Mouse (Mus musculus) liver, embryonic 14.5 days (tissue): ENCODE measurements around the gene Isg20l2. TPM values are rescaled to one million over a fixed set of nuclear protein-coding genes. Genes with fewer than 3 reads are reported as not detected.
"Not testable (repeated sequence)": the region's sequence is repeated elsewhere in the genome, so short reads cannot be mapped to it uniquely, and the experiment has no call there.

Experiments used
- ATAC-seq: fragments of 200-750 bp; cut with Nextera tagmentation; 2 replicates; pipeline ENCODE4 v1.8.0; 2017; ENCODE audit warnings: moderate number of reproducible peaks, mild to moderate bottlenecking, moderate library complexity; ENCODE audit not compliant: insufficient read depth
- DNase-seq, 3 experiments: peaks; one replicate each; pipeline ENCODE4 v3.0.0-alpha.2; 2012 to 2013; ENCODE audit warnings: low read depth in 3 of 3, low spot score in 3 of 3
- H3K27ac ChIP-seq: fragments of 300-500 bp; sonication (generic); 2 replicates; pipeline ENCODE4 v1.5.1; 2014; ENCODE audit warnings: moderate library complexity, mild to moderate bottlenecking, control low read depth, inconsistent platforms
- H3K27me3 ChIP-seq: fragments of 300-500 bp; sonication (generic); 2 replicates; pipeline ENCODE4 v1.6.1; 2014; ENCODE audit warnings: mild to moderate bottlenecking, low read length, moderate library complexity; ENCODE audit not compliant: control insufficient read depth, insufficient read depth
- H3K36me3 ChIP-seq: fragments of 300-500 bp; sonication (generic); replicated peaks from 2 replicates; pipeline ENCODE4 v1.6.1; 2014; ENCODE audit warnings: low read depth; ENCODE audit not compliant: control insufficient read depth, insufficient read depth
- H3K4me1 ChIP-seq, 2 experiments: fragments of 200-500 bp in 1 of 2; fragments of 300-500 bp in 1 of 2; sonication (generic) in 1 of 2; replicated peaks; 2 replicates each; pipeline ENCODE4 v1.6.1; 2012 to 2014; ENCODE audit warnings: antibody characterized with exemption in 1 of 2, inconsistent platforms in 1 of 2, low read length in 1 of 2; ENCODE audit not compliant: control insufficient read depth in 2 of 2, insufficient read depth in 2 of 2
- H3K4me2 ChIP-seq: fragments of 300-500 bp; sonication (generic); 2 replicates; pipeline ENCODE4 v1.6.1; 2014; ENCODE audit warnings: low read depth, mild to moderate bottlenecking, control low read depth, moderate library complexity
- H3K4me3 ChIP-seq, 2 experiments: fragments of 200-500 bp in 1 of 2; fragments of 300-500 bp in 1 of 2; sonication (generic) in 1 of 2; 2 replicates each; pipeline ENCODE4 v1.5.1; 2012 to 2014; ENCODE audit warnings: low read depth in 2 of 2, low read length in 2 of 2, mild to moderate bottlenecking in 2 of 2, control low read depth in 1 of 2, inconsistent platforms in 1 of 2, moderate library complexity in 1 of 2; ENCODE audit not compliant: insufficient read depth in 1 of 2
- H3K9ac ChIP-seq: fragments of 300-500 bp; sonication (generic); replicated peaks from 2 replicates; pipeline ENCODE4 v1.6.1; 2014; ENCODE audit warnings: mild to moderate bottlenecking, control low read depth, moderate library complexity
- H3K9me3 ChIP-seq: fragments of 300-500 bp; sonication (generic); 2 replicates; pipeline ENCODE4 v1.6.1; 2016; ENCODE audit warnings: low read length, mixed read lengths; ENCODE audit not compliant: control insufficient read depth
- CTCF ChIP-seq: IDR thresholded peaks from 2 replicates; pipeline ENCODE4 v1.5.1; 2016; ENCODE audit warnings: antibody characterized with exemption, low read depth, control low read depth
- EP300 ChIP-seq: IDR thresholded peaks from 2 replicates; pipeline ENCODE4 v1.6.1; 2016; ENCODE audit warnings: antibody characterized with exemption, low read depth
- WGBS: fragments of 180-500 bp; shearing (Covaris S2); extraction: QIAGEN DNeasy Blood & Tissue Kit; methylation state at CpG from one replicate; pipeline ENCODE4 v1.1.7; 2014; ENCODE audit not compliant: insufficient replicate concordance; 5-methylcytosine and 5-hydroxymethylcytosine counted together
- polyA plus RNA-seq, 2 experiments: library from polyadenylated mRNA; depleted of rRNA in 1 of 2; stranded (reverse) in 1 of 2; unstranded in 1 of 2; fragments of >200 nt; fragmentation: Nextera tagmentation in 1 of 2; extraction: Ambion mirVana in 1 of 2; gene quantifications; 2 replicates each; pipeline versions ENCODE4 v1.2.1 to v1.2.3; 2012 to 2014

Gene Isg20l2
- polyA plus RNA-seq, 2 experiments: 9.7 to 14.8 TPM

DNA sequence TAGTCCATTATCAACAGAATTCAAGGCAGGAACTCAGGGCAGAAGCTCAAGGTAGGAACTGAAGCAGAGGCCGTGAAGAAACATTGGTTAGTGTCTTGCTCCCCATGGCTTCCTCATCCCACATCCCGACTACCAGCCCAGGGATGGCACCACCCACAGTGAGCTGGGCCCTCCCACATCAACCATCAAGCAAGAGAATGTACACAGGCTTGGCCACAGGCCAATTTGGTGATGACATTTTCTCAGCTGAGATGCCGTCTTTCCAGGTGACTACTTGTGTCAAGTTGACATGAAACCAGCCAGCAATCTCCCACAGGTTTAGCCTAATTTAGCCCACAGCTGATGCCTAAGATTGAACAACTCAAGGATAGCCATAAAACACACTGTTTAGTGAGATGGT lies 30.8 kb upstream of the Isg20l2 start:
- Histone ChIP-seq H3K27ac (peak overlapping the region; percentile 2; the same call in 1 of the 2 replicates), H3K4me1 (peaks cover 29 to 30% of the 10 kb centered on the region in 2 experiments), H3K4me2 (no peak overlapping the region), H3K27me3 (no peaks in the 10 kb centered on the region), H3K36me3 (no peaks in the 10 kb centered on the region), H3K4me3 (no peak overlapping the region), H3K9me3 (no peaks in the 10 kb centered on the region), H3K9ac (no peak overlapping the region)
- no peak for TF ChIP-seq EP300
- no peak for TF ChIP-seq CTCF
- DNase-seq: no peak
- WGBS: 74% methylated on average over 3 of the region's 3 CpGs
- no peak for ATAC-seq

DNA sequence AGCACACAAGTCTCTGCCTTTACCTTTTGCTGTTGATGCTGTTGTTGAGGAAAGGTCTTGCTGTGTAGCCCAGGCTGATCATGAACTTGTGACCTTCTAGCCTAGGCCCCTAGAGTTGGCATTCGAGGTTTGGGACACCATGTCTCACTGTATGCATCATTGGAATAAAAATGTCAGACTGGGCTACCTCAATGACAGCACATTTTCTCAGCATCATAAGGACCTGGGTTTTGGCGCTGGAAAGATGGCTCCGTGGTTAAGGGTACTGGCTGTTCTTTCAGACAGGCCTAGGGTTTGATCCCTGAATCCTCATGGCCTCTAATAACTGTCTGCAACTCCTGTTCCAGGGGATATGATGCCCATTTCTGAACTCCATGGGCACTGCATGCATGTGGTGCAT lies 30.3 kb upstream of the Isg20l2 start:
- 0 out of 2 replicates have a peak overlapping the region, but pooled peaks have one; percentile 20 for H3K4me2 ChIP-seq

GRCm38 (mm10) chr3:87901036-87901624 lies 29.0 kb upstream of the Isg20l2 start:
- no peaks in the 10 kb centered on the region for H3K27me3 ChIP-seq
- DNase-seq (peak; percentile 88 to 89 (median 89)), ATAC-seq (peak; percentile 79)
- peak overlapping the region; percentile 43 to 48 for H3K4me3 ChIP-seq
- 3% methylated on average over 1 of the region's 1 CpGs for WGBS
- peaks cover 29 to 38% of the 10 kb centered on the region in 2 experiments for H3K4me1 ChIP-seq
- peak overlapping the region; percentile 72 for H3K4me2 ChIP-seq
- peak overlapping the region; percentile 72 for H3K9ac ChIP-seq
- H3K9me3 ChIP-seq: no peaks in the 10 kb centered on the region
- H3K36me3 ChIP-seq: no peaks in the 10 kb centered on the region
- peak overlapping the region; percentile 87 for H3K27ac ChIP-seq
- TF ChIP-seq EP300 (peak; percentile 100), CTCF (no peak)

More for the DNA sequence above, 30.3 kb upstream of the Isg20l2 start:
- no peaks in the 10 kb centered on the region for H3K36me3 ChIP-seq
- H3K9me3 ChIP-seq: no peaks in the 10 kb centered on the region
- no peaks in the 10 kb centered on the region for H3K27me3 ChIP-seq
- TF ChIP-seq EP300 (no peak), CTCF (no peak)
- no peak overlapping the region; the same call in 1 of the 2 replicates for H3K9ac ChIP-seq
- peaks cover 29 to 31% of the 10 kb centered on the region in 2 experiments for H3K4me1 ChIP-seq
- ATAC-seq: no peak
- no peak overlapping the region for H3K4me3 ChIP-seq
- no peak for DNase-seq
- WGBS: 77% methylated on average over 3 of the region's 3 CpGs
- peak overlapping the region; percentile 2 for H3K27ac ChIP-seq

DNA sequence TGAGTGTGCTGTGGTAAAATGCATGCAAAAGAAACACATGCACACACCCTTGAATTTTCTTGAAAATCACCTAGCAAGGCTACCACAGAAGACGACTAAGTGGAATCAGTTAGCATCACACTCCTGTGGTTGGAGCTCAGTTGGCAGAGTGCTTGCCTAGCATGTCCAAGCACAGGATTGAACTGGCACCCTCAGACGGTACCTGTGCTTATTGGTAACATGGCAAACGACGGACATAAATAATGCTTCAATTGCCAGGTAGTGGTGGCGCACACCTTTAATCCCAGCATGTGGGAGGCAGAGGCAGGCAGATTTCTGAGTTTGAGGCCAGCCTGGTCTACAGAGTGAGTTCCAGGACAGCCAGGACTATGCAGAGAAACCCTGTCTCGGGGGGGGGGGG lies 28.2 kb upstream of the Isg20l2 start:
- not testable (repeated sequence) for H3K9ac ChIP-seq
- Histone ChIP-seq H3K4me1 (peaks cover 29 to 38% of the 10 kb centered on the region in 2 experiments), H3K27ac (peak overlapping the region; percentile 87)

GRCm38 (mm10) chr3:87903821-87904220 lies 26.3 kb upstream of the Isg20l2 start:
- Histone ChIP-seq H3K27ac (peak overlapping the region; percentile 61), H3K27me3 (no peaks in the 10 kb centered on the region), H3K36me3 (no peaks in the 10 kb centered on the region), H3K9ac (0 out of 2 replicates have a peak overlapping the region, but pooled peaks have one; percentile 13), H3K4me1 (peaks cover 40 to 50% of the 10 kb centered on the region in 2 experiments), H3K4me2 (no peak overlapping the region), H3K4me3 (no peak overlapping the region), H3K9me3 (no peaks in the 10 kb centered on the region)
- WGBS: 51% methylated on average over 5 of the region's 5 CpGs
- ATAC-seq (no peak), DNase-seq (no peak)
- TF ChIP-seq CTCF (no peak), EP300 (no peak)

More for the DNA sequence above, 28.2 kb upstream of the Isg20l2 start:
- not testable (repeated sequence) for H3K9me3 ChIP-seq, DNase-seq, H3K36me3 ChIP-seq, ATAC-seq, H3K4me3 ChIP-seq, H3K27me3 ChIP-seq
- WGBS: 48% methylated on average over 6 of the region's 6 CpGs
- peak overlapping the region; percentile 72 for H3K4me2 ChIP-seq
